Mouse (Mus musculus): ENCODE results near the gene 1810043G02Rik.
"Not testable (repeated sequence)": the region's sequence is repeated elsewhere in the genome, so short reads cannot be mapped to it uniquely, and the experiment has no call there.

The 1810043G02Rik gene

GRCm38 (mm10) chr10:77978351-77979350, at the start of gene 1810043G02Rik:
1810043G02Rik (plus strand) TSS chr10:77978524.
- peak; percentile 100 for DNase-seq

- no peak for DNase-seq
Observed at GRCm38 (mm10) chr10:77939685-77940084, 38.6 kb upstream of the 1810043G02Rik start.

- DNase-seq: not testable (repeated sequence)
Observed at GRCm38 (mm10) chr10:77950468-77950867, 27.9 kb upstream of the 1810043G02Rik start.

GRCm38 (mm10) chr10:77962725-77963124, 15.6 kb upstream of the 1810043G02Rik start:
- DNase-seq: no peak

GRCm38 (mm10) chr10:77963971-77964370, 14.4 kb upstream of the 1810043G02Rik start:
- DNase-seq: no peak

GRCm38 (mm10) chr10:77969274-77969972, 8.9 kb upstream of the 1810043G02Rik start:
- no peak for DNase-seq

- DNase-seq: no peak
Observed at GRCm38 (mm10) chr10:77969973-77970325, 8.4 kb upstream of the 1810043G02Rik start.

- no peak for DNase-seq
Observed at GRCm38 (mm10) chr10:77970481-77970880, 7.8 kb upstream of the 1810043G02Rik start, which contains the start of gene Trpm2. Trpm2 (minus strand) TSS chr10:77970563.

GRCm38 (mm10) chr10:77971191-77971590, 7.1 kb upstream of the 1810043G02Rik start:
- DNase-seq: no peak

GRCm38 (mm10) chr10:77971709-77972553, 6.4 kb upstream of the 1810043G02Rik start:
- peak; percentile 50 for DNase-seq

- DNase-seq: no peak
Observed at GRCm38 (mm10) chr10:77974323-77974722, 4.0 kb upstream of the 1810043G02Rik start.

- no peak for DNase-seq
Observed at GRCm38 (mm10) chr10:77974811-77975210, 3.5 kb upstream of the 1810043G02Rik start.

GRCm38 (mm10) chr10:77975653-77976052, 2.7 kb upstream of the 1810043G02Rik start:
- DNase-seq: no peak

- DNase-seq: no peak
Observed at GRCm38 (mm10) chr10:77976458-77977150, 1.7 kb upstream of the 1810043G02Rik start.

- DNase-seq: peak; percentile 76
Observed at GRCm38 (mm10) chr10:77984660-77985059, 6.3 kb downstream of the 1810043G02Rik start.

GRCm38 (mm10) chr10:77985775-77986174, 7.5 kb downstream of the 1810043G02Rik start:
- no peak for DNase-seq

- DNase-seq: no peak
Observed at GRCm38 (mm10) chr10:77995639-77996038, 17.3 kb downstream of the 1810043G02Rik start.

- no peak for DNase-seq
Observed at GRCm38 (mm10) chr10:78000200-78000599, 21.9 kb downstream of the 1810043G02Rik start.

- no peak for DNase-seq
Observed at GRCm38 (mm10) chr10:78001796-78002195, 23.5 kb downstream of the 1810043G02Rik start.

- DNase-seq: no peak
Observed at GRCm38 (mm10) chr10:78002316-78002715, 24.0 kb downstream of the 1810043G02Rik start.

GRCm38 (mm10) chr10:78004479-78005100, 26.3 kb downstream of the 1810043G02Rik start:
- no peak for DNase-seq

Data from thymus, postnatal 14 days (tissue).